ENCODE assay signal across 8 mouse cellular contexts in the genomic region with DNA sequence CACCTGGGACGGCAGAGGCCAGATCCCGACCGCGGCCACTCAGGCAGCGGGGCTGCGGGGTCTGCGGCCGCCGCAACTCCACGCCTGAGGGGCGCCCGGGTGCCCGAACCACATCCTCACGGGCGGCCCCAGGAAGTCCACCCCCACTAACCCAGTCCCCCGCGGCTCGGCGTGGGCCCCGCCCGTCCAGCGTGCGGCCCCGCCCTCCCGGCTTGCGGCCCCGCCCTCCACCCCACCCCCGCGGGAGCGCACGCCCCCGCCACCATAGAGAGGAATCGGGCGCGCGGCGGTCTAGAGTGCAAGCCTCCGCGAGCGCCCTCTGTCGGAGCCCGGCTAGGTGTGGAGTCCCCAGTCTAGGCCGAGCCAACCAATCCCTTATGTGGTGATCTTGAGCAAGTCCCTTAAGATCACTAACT. TPM values are rescaled to one million over a fixed set of nuclear protein-coding genes. Genes with fewer than 3 reads are reported as not detected.
DNase-seq lines count a peak whose midpoint lies in the region; ATAC-seq and TF ChIP-seq lines count a peak whose summit lies in the region.

Gene Rffl (minus strand): TSS at position 180 of the 416 bp plus-strand sequence.

- peak; percentile 86 for TF ChIP-seq CTCF in lung, postnatal 0 days (IDR thresholded peaks at IDR 0.05)

- peak within 1 kb of the TSS; percentile 55 for H3K9ac ChIP-seq in lung, postnatal 0 days (replicated peaks; ENCODE audit: low read depth)

- peak; percentile 71 for DNase-seq in MEL-GATA-1-ER (ENCODE audit: extremely low read depth, low read depth)
- peak; percentile 93 for DNase-seq in cerebellum, adult 8-10 months
- DNase-seq in hindbrain, embryonic 10.5 days (ENCODE audit: low spot score): peak; percentile 91
- peak; percentile 92 for DNase-seq in layer of hippocampus, adult 9-11 months
- peak; percentile 96 for DNase-seq in lung, postnatal 0 days (ENCODE audit: low spot score)
- DNase-seq in ovary, postnatal 14 days (ENCODE audit: low spot score): peak; percentile 95
- peak; percentile 96 for DNase-seq in thymus, postnatal 14 days

- H3K27ac ChIP-seq in hindbrain, embryonic 10.5 days: peak within 1 kb of the TSS; percentile 88
- H3K27ac ChIP-seq in lung, postnatal 0 days (ENCODE audit: low read length): peak within 1 kb of the TSS; percentile 91

- no peaks in the 10 kb centered on the region for H3K27me3 ChIP-seq in hindbrain, embryonic 10.5 days (ENCODE audit: insufficient read depth, poor library complexity, severe bottlenecking)
- no peaks in the 10 kb centered on the region for H3K27me3 ChIP-seq in lung, postnatal 0 days (replicated peaks; ENCODE audit: insufficient read depth, low read length)

- no peaks in the 10 kb centered on the region for H3K9me3 ChIP-seq in hindbrain, embryonic 10.5 days
- no peaks in the 10 kb centered on the region for H3K9me3 ChIP-seq in lung, postnatal 0 days (ENCODE audit: low read length)

- peak; percentile 85 for ATAC-seq in frontal cortex, adult (ENCODE audit: low TSS enrichment)
- peak; percentile 94 for ATAC-seq in lung, postnatal 0 days

- peaks cover 22% of the 10 kb centered on the region for H3K4me1 ChIP-seq in hindbrain, embryonic 10.5 days (replicated peaks)
- no peaks in the 10 kb centered on the region; the same call in 1 of the 2 replicates for H3K4me1 ChIP-seq in lung, postnatal 0 days (ENCODE audit: insufficient read depth, low read depth, low read length)

- under 1% methylated on average over 43 of the region's 43 CpGs for WGBS in hindbrain, embryonic 10.5 days
- WGBS in lung, postnatal 0 days: 1% methylated on average over 35 of the region's 43 CpGs

- peak within 1 kb of the TSS; percentile 74 for H3K4me2 ChIP-seq in lung, postnatal 0 days (replicated peaks; ENCODE audit: low read depth, low read length)

- no peaks in the 10 kb centered on the region for H3K36me3 ChIP-seq in hindbrain, embryonic 10.5 days
- H3K36me3 ChIP-seq in lung, postnatal 0 days (ENCODE audit: insufficient read depth, low read length): no peaks in the 10 kb centered on the region

- TF ChIP-seq EP300 in lung, postnatal 0 days (IDR thresholded peaks at IDR 0.05): no peak

- H3K4me3 ChIP-seq in hindbrain, embryonic 10.5 days: peak within 1 kb of the TSS; percentile 77
- H3K4me3 ChIP-seq in lung, postnatal 0 days (ENCODE audit: low read depth, low read length): peak within 1 kb of the TSS; percentile 93

RNA-seq across cellular contexts. Expression of gene Rffl, which starts in this region (rescaled TPM):
- 7.4 and 11.0 TPM in 2 replicates for polyA plus RNA-seq in hindbrain, embryonic 10.5 days (2016; fragmentation: Nextera tagmentation; extraction: Ambion mirVana)
- polyA plus RNA-seq in lung, postnatal 0 days (2015; fragmentation: Nextera tagmentation; extraction: Ambion mirVana): 9.2 and 10.3 TPM in 2 replicates

Comparison
In these comparisons a context has a peak if more than half of its experiments do, and no peak if none do; other contexts are left out.
1. Peak in every context shown above with its lines: DNase-seq, ATAC-seq, H3K4me3 ChIP-seq and H3K27ac ChIP-seq.